Mouse (Mus musculus) kidney, adult 2 months (tissue): ENCODE measurements around the gene Rgmb.

Experiments used
- CTCF ChIP-seq: fragments of 200-500 bp; conservative IDR thresholded peaks from 2 replicates; pipeline ENCODE4 v1.5.1; 2011; ENCODE audit warnings: low read depth, mild to moderate bottlenecking, control low read depth, low read length, moderate library complexity, mixed read lengths; ENCODE audit not compliant: insufficient read depth, insufficient read length
- POLR2A ChIP-seq: fragments of 200-500 bp; IDR thresholded peaks from one replicate; pipeline ENCODE4 v1.6.1; 2011; ENCODE audit warnings: low read depth, low read length, control low read depth

DNA sequence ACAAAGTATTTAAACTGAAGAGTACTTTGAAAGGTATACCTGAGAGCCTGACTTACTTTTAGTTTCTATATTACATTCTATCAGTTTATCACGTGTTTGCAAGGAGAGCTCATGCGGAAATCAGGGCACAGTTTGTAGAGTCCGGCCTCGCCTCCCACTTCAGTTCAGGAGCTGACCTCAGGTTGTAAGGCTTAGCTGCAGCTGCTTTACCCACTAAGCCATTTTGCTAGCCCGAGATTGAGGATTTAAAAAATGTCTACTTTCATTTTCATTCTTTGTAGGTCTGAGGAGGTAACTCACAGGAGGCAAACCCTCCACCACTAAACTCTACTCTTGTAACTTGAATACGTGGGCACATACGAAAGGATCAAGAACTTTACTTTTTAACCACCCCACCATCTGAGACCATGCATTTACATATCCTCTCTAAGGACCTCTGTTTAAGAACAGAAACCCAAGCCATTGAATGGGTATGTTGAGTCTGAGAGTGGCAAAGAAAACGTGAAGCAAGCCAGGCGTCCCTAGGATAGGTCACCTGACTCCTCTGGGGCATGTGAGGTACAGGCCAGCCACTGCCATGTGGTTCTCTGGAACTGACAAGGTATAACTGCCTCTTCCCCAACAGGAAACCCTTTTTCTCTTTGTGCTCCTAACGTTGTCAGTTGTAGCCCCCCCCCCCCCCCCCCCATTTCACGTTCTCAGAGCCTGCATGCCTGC, 14.3 kb downstream of the Rgmb start:
- TF ChIP-seq POLR2A (no peak), CTCF (no peak)
